Mouse (Mus musculus): ENCODE measurements around the gene Extl1. TPM values are rescaled to one million over a fixed set of nuclear protein-coding genes. Genes with fewer than 3 reads are reported as not detected.
A peak's percentile ranks its signal among the peaks of the same experiment; 100 is the strongest.

Extl1 gene
- total and polyA plus RNA-seq, 3 experiments, result 3.1 to 4.9 (median 4.4) TPM

- no peak for DNase-seq
These were observed 8.0 kb upstream of the Extl1 start for GRCm38 (mm10) chr4:134391636-134392035.

- peak; percentile 75 for DNase-seq
These were observed 4.7 kb upstream of the Extl1 start for GRCm38 (mm10) chr4:134388397-134388796.

- no peak for DNase-seq
These were observed 3.6 kb upstream of the Extl1 start for GRCm38 (mm10) chr4:134387268-134387667.

GRCm38 (mm10) chr4:134379510-134379909, 4.1 kb downstream of the Extl1 start:
- no peak for DNase-seq

- no peak for DNase-seq
These were observed 5.5 kb downstream of the Extl1 start for GRCm38 (mm10) chr4:134378089-134378615.

- DNase-seq, result no peak
These were observed 9.3 kb downstream of the Extl1 start for GRCm38 (mm10) chr4:134374306-134374705.

- no peak for DNase-seq
These were observed 10.4 kb downstream of the Extl1 start for GRCm38 (mm10) chr4:134373295-134373694.

- peak; percentile 90 for DNase-seq
These were observed 11.3 kb downstream of the Extl1 start for GRCm38 (mm10) chr4:134372294-134372747.

GRCm38 (mm10) chr4:134371316-134371855, 12.3 kb downstream of the Extl1 start:
- DNase-seq, result no peak

- DNase-seq, result no peak
These were observed 12.9 kb downstream of the Extl1 start for GRCm38 (mm10) chr4:134370649-134371221.

- DNase-seq, result no peak
These were observed 18.4 kb downstream of the Extl1 start for GRCm38 (mm10) chr4:134365280-134365679.

- DNase-seq, result peak; percentile 77
These were observed 21.1 kb downstream of the Extl1 start for GRCm38 (mm10) chr4:134362586-134362985.

GRCm38 (mm10) chr4:134362124-134362523, 21.5 kb downstream of the Extl1 start:
- peak; percentile 87 for DNase-seq

GRCm38 (mm10) chr4:134361215-134361614, 22.4 kb downstream of the Extl1 start:
- peak; percentile 57 for DNase-seq

GRCm38 (mm10) chr4:134359649-134360048, 24.0 kb downstream of the Extl1 start:
- DNase-seq, result no peak

- DNase-seq, result no peak
These were observed 26.2 kb downstream of the Extl1 start for GRCm38 (mm10) chr4:134357461-134357771.

- DNase-seq, result peak; percentile 74
These were observed 26.8 kb downstream of the Extl1 start for GRCm38 (mm10) chr4:134356591-134357460.

- DNase-seq, result peak; percentile 93
These were observed 27.7 kb downstream of the Extl1 start for GRCm38 (mm10) chr4:134355841-134356452.

- peak; percentile 80 for DNase-seq
These were observed 29.9 kb downstream of the Extl1 start for GRCm38 (mm10) chr4:134353527-134354409.

- no peak for DNase-seq
These were observed 30.7 kb downstream of the Extl1 start for GRCm38 (mm10) chr4:134352929-134353328.

- no peak for DNase-seq
These were observed 31.4 kb downstream of the Extl1 start for GRCm38 (mm10) chr4:134352261-134352707.

All from adrenal gland, adult 2 months (tissue).